Mouse (Mus musculus): ENCODE data around the gene Smim20.

- TF ChIP-seq CTCF (IDR thresholded peaks at IDR 0.05; ENCODE audit: low read depth): no peak
- TF ChIP-seq EP300 (IDR thresholded peaks at IDR 0.05; ENCODE audit: low read depth): no peak
These were observed 15.6 kb downstream of the Smim20 start for GRCm38 (mm10) chr5:53282487-53282886.
